ENCODE assay signal across 17 mouse cellular contexts in genomic region chrX:36831632-36832031, GRCm38 (mm10). TPM values are rescaled to one million over a fixed set of nuclear protein-coding genes. Genes with fewer than 3 reads are reported as not detected.
DNase-seq lines count a peak whose midpoint lies in the region; ATAC-seq and TF ChIP-seq lines count a peak whose summit lies in the region.
"Had no signal": no experiment of that assay in that cellular context is flagged by ENCODE, and none has a peak within 500 bp of the region (broad histone marks: within the 10 kb centered on the region; RNA-seq: fewer than 3 reads in every experiment).

No protein-coding gene starts in this region.

- no peak for TF ChIP-seq EP300 in heart, postnatal 0 days (IDR thresholded peaks at IDR 0.05; ENCODE audit: low read depth)

- intact Hi-C loops in left cerebral cortex, postnatal 36 days (cut with DNase I), result loop anchor here (5.0 to 10.0 kb wide), 2 partner anchors 71 to 213 kb away; partner anchors contain the start of genes Nkrf and Sowahd

- no peak overlapping the region for H3K9ac ChIP-seq in lung, embryonic 15.5 days
- H3K9ac ChIP-seq in heart, postnatal 0 days (replicated peaks; ENCODE audit: low read depth, low read length), result no peak overlapping the region
- H3K9ac ChIP-seq: embryonic facial prominence, embryonic 15.5 days; hindbrain, embryonic 13.5 days; midbrain, embryonic 12.5 days had no signal

- H3K27ac ChIP-seq in lung, embryonic 15.5 days, result 0 out of 2 replicates have a peak overlapping the region, but pooled peaks have one; percentile 19
- no peak overlapping the region for H3K27ac ChIP-seq in heart, postnatal 0 days (ENCODE audit: low read depth)
- H3K27ac ChIP-seq: embryonic facial prominence, embryonic 15.5 days; hindbrain, embryonic 13.5 days; midbrain, embryonic 12.5 days had no signal

- ATAC-seq in frontal cortex, adult (ENCODE audit: low TSS enrichment), result peak; percentile 80
- ATAC-seq in lung, embryonic 15.5 days (ENCODE audit: borderline replicate concordance, extremely low read depth, low FRiP score, low TSS enrichment), result peak; percentile 84
- ATAC-seq in heart, postnatal 0 days (ENCODE audit: insufficient read depth, low read depth), result peak; percentile 68
- ATAC-seq in inflammation-experienced regulatory T-cells, adult 6 months, result no peak
- ATAC-seq: forebrain, embryonic 14.5 days had no signal

- H3K4me1 ChIP-seq in lung, embryonic 15.5 days, result no peaks in the 10 kb centered on the region
- H3K4me1 ChIP-seq in heart, postnatal 0 days (ENCODE audit: control insufficient read depth, insufficient read depth), result no peaks in the 10 kb centered on the region
- H3K4me1 ChIP-seq: embryonic facial prominence, embryonic 15.5 days; midbrain, embryonic 12.5 days had no signal

- H3K36me3 ChIP-seq in lung, embryonic 15.5 days, result no peaks in the 10 kb centered on the region
- H3K36me3 ChIP-seq in heart, postnatal 0 days (replicated peaks; ENCODE audit: control insufficient read depth, insufficient read depth, low read length), result no peaks in the 10 kb centered on the region
- H3K36me3 ChIP-seq: embryonic facial prominence, embryonic 15.5 days; hindbrain, embryonic 13.5 days; midbrain, embryonic 12.5 days had no signal

- no peak for TF ChIP-seq CTCF in heart, postnatal 0 days (IDR thresholded peaks at IDR 0.05; ENCODE audit: low read depth)

- H3K9me3 ChIP-seq in lung, embryonic 15.5 days, result no peaks in the 10 kb centered on the region
- H3K9me3 ChIP-seq in heart, postnatal 0 days (replicated peaks; ENCODE audit: control insufficient read depth, low read length), result no peaks in the 10 kb centered on the region
- H3K9me3 ChIP-seq: embryonic facial prominence, embryonic 15.5 days; G1E; hindbrain, embryonic 13.5 days; midbrain, embryonic 12.5 days had no signal

- 17% methylated on average over 4 of the region's 4 CpGs for WGBS in lung, embryonic 15.5 days
- 26% methylated on average over 4 of the region's 4 CpGs for WGBS in heart, postnatal 0 days

- no peaks in the 10 kb centered on the region for H3K27me3 ChIP-seq in lung, embryonic 15.5 days
- H3K27me3 ChIP-seq in heart, postnatal 0 days (ENCODE audit: control insufficient read depth, insufficient read depth, low read length), result no peaks in the 10 kb centered on the region
- H3K27me3 ChIP-seq: embryonic facial prominence, embryonic 15.5 days; hindbrain, embryonic 13.5 days; midbrain, embryonic 12.5 days had no signal

- no peak overlapping the region for H3K4me2 ChIP-seq in lung, embryonic 15.5 days
- no peak overlapping the region for H3K4me2 ChIP-seq in heart, postnatal 0 days (ENCODE audit: low read depth, low read length)
- H3K4me2 ChIP-seq: embryonic facial prominence, embryonic 15.5 days; hindbrain, embryonic 13.5 days; midbrain, embryonic 12.5 days had no signal

- DNase-seq in frontal cortex, postnatal 10 days (ENCODE audit: low spot score in 2 of 2), result no peak
- no peak for DNase-seq in lung, postnatal 14 days
- peak; percentile 36 for DNase-seq in heart, postnatal 0 days (ENCODE audit: low spot score)
- DNase-seq in telencephalon, adult 2 months (ENCODE audit: low read depth, low spot score), result peak; percentile 34
- DNase-seq in left cerebral cortex, postnatal 36 days (ENCODE audit: low spot score in 2 of 2), result no peak
- DNase-seq: cerebellum, adult 11 months; gastrocnemius, postnatal 36 days; kidney, adult 11 months; liver had no signal

- no peak overlapping the region for H3K4me3 ChIP-seq in lung, embryonic 15.5 days
- no peak overlapping the region for H3K4me3 ChIP-seq in heart, postnatal 0 days (ENCODE audit: low read depth, low read length)
- H3K4me3 ChIP-seq: embryonic facial prominence, embryonic 15.5 days; hindbrain, embryonic 13.5 days; midbrain, embryonic 12.5 days had no signal

RNA-seq across cellular contexts. Expression of gene Slc25a5, which starts 36.2 kb away (rescaled TPM):
- 645 and 653 TPM in 2 replicates for polyA plus RNA-seq in lung, embryonic 15.5 days (2015; fragmentation: Nextera tagmentation; extraction: Ambion mirVana)
- total RNA-seq in heart, postnatal 0 days (2014; rRNA removed; ENCODE audit: low replicate concordance), result 1,399 and 1,635 TPM in 2 replicates
- 1,751 and 1,760 TPM in 2 replicates for polyA plus RNA-seq in heart, postnatal 0 days (2015; fragmentation: Nextera tagmentation; extraction: Ambion mirVana)
- total RNA-seq in left cerebral cortex, postnatal 36 days (2021), result 100 to 1,000 TPM; 312 to 340 TPM
- polyA plus RNA-seq in inflammation-experienced regulatory T-cells, adult 6 months (2017; shearing (Covaris generic)), result 1,000 to 10,000 TPM; 1,142 to 1,516 (median 1,275) TPM

RNA-seq across cellular contexts. Expression of gene Ube2a, which starts 42.1 kb away (rescaled TPM):
- polyA plus RNA-seq in lung, embryonic 15.5 days (2015; fragmentation: Nextera tagmentation; extraction: Ambion mirVana), result 129 and 132 TPM in 2 replicates
- 24.1 and 75.9 TPM in 2 replicates for total RNA-seq in heart, postnatal 0 days (2014; rRNA removed; ENCODE audit: low replicate concordance)
- polyA plus RNA-seq in heart, postnatal 0 days (2015; fragmentation: Nextera tagmentation; extraction: Ambion mirVana), result 210 and 213 TPM in 2 replicates
- 10 to 100 TPM; 48.7 to 50.8 TPM for total RNA-seq in left cerebral cortex, postnatal 36 days (2021)
- 100 to 1,000 TPM; 124 to 197 (median 127) TPM for polyA plus RNA-seq in inflammation-experienced regulatory T-cells, adult 6 months (2017; shearing (Covaris generic))

RNA-seq across cellular contexts. Expression of gene C330007P06Rik, which starts 42.3 kb away (rescaled TPM):
- 31.6 and 35.7 TPM in 2 replicates for polyA plus RNA-seq in lung, embryonic 15.5 days (2015; fragmentation: Nextera tagmentation; extraction: Ambion mirVana)
- 16.6 and 19.0 TPM in 2 replicates for total RNA-seq in heart, postnatal 0 days (2014; rRNA removed; ENCODE audit: low replicate concordance)
- polyA plus RNA-seq in heart, postnatal 0 days (2015; fragmentation: Nextera tagmentation; extraction: Ambion mirVana), result 10.5 and 10.7 TPM in 2 replicates
- total RNA-seq in left cerebral cortex, postnatal 36 days (2021), result 10 to 100 TPM; 37.2 to 37.7 TPM
- polyA plus RNA-seq in inflammation-experienced regulatory T-cells, adult 6 months (2017; shearing (Covaris generic)), result 10 to 100 TPM; 26.9 to 28.7 (median 27.7) TPM

Comparison
In these comparisons a context has a peak if more than half of its experiments do, and no peak if none do; other contexts are left out.
1. DNase-seq: peak in heart, postnatal 0 days (single experiment) and telencephalon, adult 2 months (single experiment); none in frontal cortex, postnatal 10 days (0 of 2), lung, postnatal 14 days (single experiment) and left cerebral cortex, postnatal 36 days (0 of 2).